Mouse (Mus musculus) retina, embryonic 14.5 days (tissue): ENCODE measurements at regions not wholly inside any gene's neighbourhood (a gene's known extent, or its start where the extent isn't known, plus 50 kb on each side); places are given as distances from the start of the nearest gene placed in this dataset.

Source experiments
- DNase-seq: peaks from one replicate; pipeline ENCODE4 v3.0.0-alpha.2; 2015; ENCODE audit warnings: low spot score

- no peak for DNase-seq
Observed at GRCm38 (mm10) chr17:83136267-83136666, 78.8 kb upstream of the Pkdcc start.

DNA sequence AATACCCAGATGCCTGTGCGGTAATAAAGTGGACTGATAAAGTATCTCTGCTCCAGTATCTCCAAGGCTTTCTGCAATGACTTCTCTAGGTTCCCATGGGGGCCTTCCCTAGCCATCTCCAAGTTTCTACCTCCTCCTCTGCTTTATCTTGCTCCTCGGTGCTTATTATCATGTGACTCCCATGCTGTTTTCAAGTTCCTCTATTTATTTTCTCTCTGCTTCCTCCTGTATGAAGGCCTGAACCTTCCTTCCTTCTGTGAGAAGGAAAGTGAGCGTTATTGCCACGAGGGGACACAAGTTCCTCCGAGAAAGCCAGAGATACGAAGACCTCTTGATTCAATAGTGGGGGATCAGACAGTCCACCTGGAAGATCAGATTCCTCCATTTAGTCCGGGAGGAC, 77.4 kb upstream of the Pkdcc start:
- no peak for DNase-seq

GRCm38 (mm10) chr17:83138493-83139417, 76.3 kb upstream of the Pkdcc start:
- DNase-seq, result no peak

GRCm38 (mm10) chr17:83148371-83148929, 66.6 kb upstream of the Pkdcc start:
- no peak for DNase-seq

DNA sequence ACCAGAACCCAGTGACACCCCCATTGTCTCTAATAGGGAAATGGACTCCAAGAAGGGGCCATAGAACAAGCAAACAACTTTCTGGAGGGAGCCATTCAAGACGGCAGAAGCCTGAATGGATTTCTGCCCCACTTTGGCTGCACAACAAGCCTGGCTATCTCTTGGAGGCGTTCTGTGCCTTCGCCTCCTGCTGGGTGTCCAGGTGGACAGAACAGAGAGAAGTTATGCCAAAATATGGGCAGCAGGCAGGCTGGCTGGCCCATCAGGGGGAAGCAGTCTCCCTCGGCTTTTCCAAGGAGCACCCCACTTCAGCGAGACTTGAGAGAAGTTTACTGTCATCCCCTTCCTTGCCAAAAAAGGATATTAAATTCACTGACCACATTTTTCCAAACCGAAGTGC, 65.8 kb upstream of the Pkdcc start:
- DNase-seq, result no peak

GRCm38 (mm10) chr17:83155106-83155505, 60.0 kb upstream of the Pkdcc start:
- DNase-seq, result no peak

DNA sequence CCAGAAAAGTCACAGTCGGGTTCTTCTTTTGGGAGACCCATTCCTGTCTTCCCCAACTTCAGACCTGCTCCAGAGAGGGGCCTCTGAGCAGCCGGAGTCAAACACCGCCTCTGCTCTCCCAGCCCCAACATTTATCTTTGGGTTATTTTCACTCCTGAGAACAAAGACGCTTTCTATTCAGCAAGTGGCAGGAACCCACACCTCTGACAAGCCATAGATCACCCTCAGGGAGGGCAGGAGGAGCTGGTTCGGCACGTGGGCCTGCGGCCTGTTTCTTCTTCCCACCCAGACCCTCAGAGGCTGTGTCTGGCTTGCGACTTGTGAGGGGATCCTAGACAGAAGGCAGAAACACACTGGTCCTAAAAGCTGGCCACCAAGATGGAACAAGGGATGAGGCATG, 58.4 kb upstream of the Pkdcc start:
- no peak for DNase-seq

GRCm38 (mm10) chr17:83158053-83158452, 57.0 kb upstream of the Pkdcc start:
- no peak for DNase-seq

DNA sequence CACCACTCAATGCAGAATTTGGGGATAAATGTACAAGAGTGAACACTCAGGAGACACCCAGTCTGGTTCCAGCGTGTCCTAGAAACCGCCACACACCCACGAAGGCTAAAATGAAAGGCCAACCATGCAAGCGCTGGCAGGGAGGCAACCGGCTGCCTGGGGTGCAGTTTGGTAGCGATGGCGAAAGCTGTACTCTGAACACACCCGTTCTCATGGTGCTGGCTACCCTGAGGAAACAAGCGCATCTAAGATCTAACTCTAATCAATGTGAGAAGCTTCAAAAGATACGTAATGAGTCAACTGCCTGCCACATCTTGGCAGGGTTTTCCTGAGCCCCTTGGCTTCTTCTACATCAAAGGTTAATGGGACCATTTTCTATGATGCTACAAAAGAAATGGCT, 56.4 kb upstream of the Pkdcc start:
- no peak for DNase-seq

DNA sequence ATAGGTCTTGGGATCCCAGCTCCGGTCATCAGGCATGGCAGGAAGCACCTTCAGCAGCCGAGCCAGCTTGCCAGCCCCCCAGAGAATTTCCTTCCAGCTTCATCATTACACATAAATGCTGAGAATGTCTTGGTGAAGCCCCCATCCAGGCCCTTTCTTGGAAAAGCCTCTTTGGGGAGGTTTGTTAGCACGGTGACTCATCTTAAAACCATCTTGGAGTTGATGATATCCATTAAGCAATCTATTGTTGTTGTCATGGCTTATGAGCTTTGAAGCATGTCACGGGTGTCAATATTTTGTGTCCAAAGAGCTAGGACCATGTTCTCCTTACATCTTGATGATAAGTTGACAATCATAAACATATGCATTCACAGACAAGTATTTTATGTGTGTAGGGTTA, 55.5 kb upstream of the Pkdcc start:
- no peak for DNase-seq

- no peak for DNase-seq
Observed at GRCm38 (mm10) chr17:83160296-83160695, 54.8 kb upstream of the Pkdcc start.

DNA sequence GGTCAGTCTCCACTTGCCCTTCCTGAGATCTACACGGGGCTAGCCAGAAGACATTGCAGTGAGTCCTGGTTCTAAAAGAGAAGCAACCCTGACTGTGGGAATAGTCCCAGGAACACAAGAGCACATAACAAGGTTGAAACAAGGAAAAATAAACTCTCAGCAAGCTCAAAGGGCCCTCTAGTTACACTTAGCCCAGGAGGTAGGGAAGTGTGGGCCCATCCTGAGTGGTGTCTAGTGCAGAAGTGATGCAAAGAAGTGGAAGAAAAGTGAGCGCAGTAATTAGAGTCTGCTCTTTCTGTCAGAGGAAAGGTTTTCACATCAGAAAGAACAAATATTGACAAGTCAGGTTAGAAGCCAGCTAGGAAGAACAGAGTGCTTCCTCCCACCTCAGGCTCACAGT, 53.4 kb upstream of the Pkdcc start:
- no peak for DNase-seq

DNA sequence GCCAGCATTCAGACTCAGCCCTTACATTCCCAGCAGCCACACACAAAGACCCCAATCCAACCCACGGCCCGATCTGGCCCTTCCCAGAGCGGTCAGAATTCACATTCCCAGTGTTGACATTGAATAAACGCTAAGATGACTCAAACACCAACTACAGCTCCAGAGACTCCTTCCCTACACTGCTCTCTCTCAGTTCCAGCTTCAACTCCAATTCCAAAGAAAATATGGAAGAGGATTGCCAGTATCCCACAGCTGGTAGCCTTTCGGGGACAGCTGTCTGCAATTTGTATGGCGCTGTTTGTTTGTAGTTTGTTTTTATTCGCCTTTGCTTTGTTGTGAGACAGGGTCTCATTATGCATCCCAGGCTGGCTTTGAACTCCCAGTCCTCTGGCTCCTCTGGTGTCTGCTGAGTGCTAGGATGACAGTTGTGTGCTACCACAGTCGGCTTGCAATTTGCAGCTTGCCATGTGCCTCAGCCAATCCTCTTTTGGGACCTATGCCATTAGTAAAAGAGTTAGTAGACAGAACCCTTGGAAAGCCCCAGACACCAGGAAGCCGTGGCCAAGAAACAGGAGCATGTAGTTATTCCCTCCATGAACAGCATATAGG, 51.0 kb upstream of the Pkdcc start:
- DNase-seq, result no peak

- no peak for DNase-seq
Observed at GRCm38 (mm10) chr17:83164728-83165127, 50.4 kb upstream of the Pkdcc start.

DNA sequence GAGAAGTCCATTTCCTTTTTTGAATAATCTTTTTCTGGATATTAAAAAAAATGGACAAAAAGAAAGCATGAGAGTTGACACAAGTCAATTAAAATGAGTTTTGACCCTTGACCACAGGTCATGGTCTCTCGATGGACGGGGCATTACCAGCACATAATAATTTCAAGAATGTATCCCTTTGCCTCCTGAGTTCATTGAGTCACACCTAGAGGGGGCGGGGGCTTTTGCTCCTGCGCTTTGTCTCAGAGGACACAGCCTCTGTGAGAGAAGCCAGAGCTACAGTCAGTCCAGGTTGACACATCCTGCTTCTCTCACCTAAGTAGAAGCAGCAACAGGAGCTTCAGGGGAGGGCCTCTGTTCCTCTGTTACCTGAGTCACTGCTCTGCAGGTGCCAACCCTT, 50.0 kb upstream of the Pkdcc start:
- no peak for DNase-seq
